Mouse (Mus musculus) C2C12 (cell line): ENCODE results near the gene Rdm1.

ENCODE experiments used
- CEBPB ChIP-seq: IDR thresholded peaks from one replicate; pipeline ENCODE4 v1.6.1; 2011; ENCODE audit warnings: low read depth, mild to moderate bottlenecking, control low read depth, moderate library complexity
- CTCF ChIP-seq: IDR thresholded peaks from one replicate; pipeline ENCODE4 v1.5.1; 2011; ENCODE audit not compliant: control insufficient read depth, insufficient read depth, insufficient read length
- FOSL1 ChIP-seq: IDR thresholded peaks from one replicate; pipeline ENCODE4 v1.8.0; 2011; ENCODE audit warnings: mild to moderate bottlenecking, low read length; ENCODE audit not compliant: poor library complexity, insufficient read depth, severe bottlenecking
- MAX ChIP-seq: IDR thresholded peaks from one replicate; pipeline ENCODE4 v1.6.1; 2011; ENCODE audit warnings: mild to moderate bottlenecking, control low read depth
- MYOG ChIP-seq: IDR thresholded peaks from one replicate; pipeline ENCODE4 v1.6.1; 2011; ENCODE audit not compliant: control insufficient read depth, insufficient read length; ENCODE audit errors: extremely low read depth
- USF1 ChIP-seq: IDR thresholded peaks from one replicate; pipeline ENCODE4 v1.6.1; 2011; ENCODE audit warnings: low read depth, mild to moderate bottlenecking, control low read depth, moderate library complexity

- TF ChIP-seq MAX: no peak
- no peak for TF ChIP-seq CTCF
- no peak for TF ChIP-seq USF1
- TF ChIP-seq CEBPB: no peak
- no peak for TF ChIP-seq FOSL1
- no peak for TF ChIP-seq MYOG
Observed at GRCm38 (mm10) chr11:101614116-101614515, 12.9 kb upstream of the Rdm1 start.
